Mouse (Mus musculus): ENCODE results near the gene Gm11562.
A peak's percentile ranks its signal among the peaks of the same experiment; 100 is the strongest.

The Gm11562 gene

DNA sequence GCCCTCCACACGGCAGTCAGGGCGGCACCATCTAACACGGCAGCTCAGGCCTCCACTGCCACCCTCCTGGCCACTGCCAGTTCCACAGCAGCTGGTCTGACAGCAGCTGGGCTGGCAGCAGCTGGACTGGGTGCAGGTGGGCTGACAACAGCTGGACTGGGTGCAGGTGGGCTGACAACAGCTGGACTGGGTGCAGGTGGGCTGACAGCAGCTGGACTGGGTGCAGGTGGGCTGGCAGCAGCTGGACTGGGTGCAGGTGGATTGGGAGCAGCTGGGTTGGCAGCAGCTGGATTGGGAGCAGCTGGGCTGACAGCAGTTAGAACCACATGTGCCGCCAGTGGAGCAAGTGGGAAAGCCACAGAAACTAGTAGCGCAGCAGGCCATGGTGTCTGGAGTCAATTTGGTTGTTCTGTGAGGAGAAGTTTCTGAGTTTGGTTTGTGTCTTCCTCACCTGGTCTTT lies 37.0 kb downstream of the Gm11562 start, which contains the start of gene Krtap1-4:
Gene Krtap1-4, minus strand, starts transcription at position 410 of the 460 bp plus-strand sequence.
- no peak for DNase-seq

DNA sequence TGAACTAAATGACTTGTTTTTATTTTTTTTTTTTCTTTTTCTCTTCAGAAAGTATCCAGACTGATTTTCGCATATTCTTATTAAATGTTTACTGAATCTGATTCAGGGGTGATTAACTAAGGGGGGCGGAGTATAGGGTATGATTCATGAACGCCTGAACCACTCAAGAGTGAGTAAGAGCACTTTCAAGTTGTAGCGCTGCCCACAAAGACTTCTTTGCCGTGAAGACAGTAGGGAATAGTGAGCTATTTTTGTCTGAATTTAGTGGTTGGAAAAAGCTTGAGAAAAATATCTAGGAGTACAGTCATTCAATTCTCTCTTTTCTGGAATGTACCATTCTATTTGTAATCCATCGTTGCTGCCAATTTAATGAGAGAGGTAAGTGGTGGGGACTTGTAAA lies 38.7 kb downstream of the Gm11562 start:
- no peak for DNase-seq

DNA sequence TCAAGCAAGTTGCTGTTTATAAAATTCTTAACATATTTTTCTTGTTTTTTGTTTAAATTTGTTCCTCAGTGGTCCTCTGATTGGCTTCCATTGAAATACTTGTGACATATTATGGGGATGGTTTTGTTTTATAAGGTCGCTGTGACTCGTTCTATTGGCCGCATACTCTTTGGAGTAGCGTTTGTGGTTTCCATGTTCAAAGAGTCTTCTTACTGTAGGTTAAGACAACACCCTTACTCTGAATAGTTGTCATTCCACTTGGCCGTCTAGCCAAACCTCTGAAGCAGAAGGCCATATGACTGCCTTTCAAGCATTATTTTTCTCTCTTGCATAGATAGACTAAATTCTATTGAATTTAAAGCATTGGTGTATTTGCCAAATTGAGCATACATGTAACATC lies 39.2 kb downstream of the Gm11562 start:
- no peak for DNase-seq

DNA sequence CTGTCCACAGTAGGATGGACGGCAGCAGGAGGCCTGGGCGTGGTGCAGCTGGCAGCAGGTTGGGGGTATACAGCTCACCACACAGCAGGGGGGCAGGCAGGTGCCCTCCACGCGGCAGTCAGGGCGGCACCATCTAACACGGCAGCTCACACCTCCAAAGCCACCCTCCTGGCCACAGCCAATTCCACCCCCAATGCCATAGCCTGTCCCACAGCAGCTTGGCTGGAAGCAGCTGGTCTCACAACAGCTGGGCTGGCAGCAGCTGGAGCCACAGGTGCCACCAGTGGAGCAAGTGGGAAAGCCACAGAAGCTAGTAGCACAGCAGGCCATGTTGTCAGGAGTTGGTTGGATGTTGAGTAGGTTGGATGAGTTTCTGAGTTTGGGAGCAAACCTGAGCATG lies 39.6 kb downstream of the Gm11562 start, which contains the start of gene Krtap1-5:
Gene Krtap1-5, minus strand, starts transcription at position 381 of the 400 bp plus-strand sequence.
- no peak for DNase-seq

DNA sequence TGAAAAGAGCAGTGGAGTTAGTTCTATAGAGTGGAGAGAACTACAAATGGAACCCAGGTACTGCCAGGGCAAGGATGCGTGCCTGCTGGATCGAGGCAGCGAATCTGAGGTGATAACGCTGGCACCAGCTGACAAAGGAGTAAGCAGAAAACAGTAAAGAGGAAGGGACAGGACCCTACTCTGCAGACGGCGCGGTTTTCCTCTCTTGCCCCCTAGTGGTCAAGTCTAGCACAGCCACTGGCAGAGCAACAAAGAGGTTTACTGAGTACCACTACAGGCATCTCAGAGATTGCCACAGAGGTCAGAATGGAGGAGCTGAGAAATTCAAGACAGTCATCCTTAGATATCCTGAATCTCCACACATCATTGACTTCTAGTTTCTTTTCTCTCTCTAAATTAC lies 46.1 kb downstream of the Gm11562 start:
- peak; percentile 22 for DNase-seq

DNA sequence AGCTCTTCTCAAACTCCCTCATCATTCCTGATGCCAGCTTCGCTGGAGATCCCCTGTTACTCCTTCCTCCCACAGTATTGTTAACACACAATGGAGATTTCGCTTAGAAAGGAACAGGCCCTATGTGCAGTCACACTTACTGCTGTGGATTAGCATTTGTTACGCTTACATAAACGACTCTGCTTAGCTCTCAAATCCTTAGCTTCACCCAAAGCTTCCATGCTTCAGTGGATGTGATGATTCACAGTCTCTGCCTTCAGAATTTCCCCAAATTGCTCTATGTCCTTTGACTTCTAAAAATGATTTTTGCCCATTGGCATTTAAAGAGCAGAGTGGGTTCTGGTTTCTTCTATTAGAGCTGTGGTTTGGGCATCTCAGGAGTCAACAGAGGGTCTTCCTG lies 47.1 kb downstream of the Gm11562 start:
- no peak for DNase-seq
